Mouse (Mus musculus): ENCODE measurements around the gene Rnf135. TPM values are rescaled to one million over a fixed set of nuclear protein-coding genes. Genes with fewer than 3 reads are reported as not detected.
"Not testable (repeated sequence)": the region's sequence is repeated elsewhere in the genome, so short reads cannot be mapped to it uniquely, and the experiment has no call there.

Rnf135 gene
- polyA plus RNA-seq, 1 experiment from 2014 or later, result 10.1 TPM

GRCm38 (mm10) chr11:80168611-80169249 lies 14.9 kb upstream of the Rnf135 start:
- Histone ChIP-seq H3K4me1 (replicated peaks) (no peaks in the 10 kb centered on the region), H3K27ac (no peak overlapping the region), H3K9me3 (no peaks in the 10 kb centered on the region), H3K4me2 (replicated peaks) (no peak overlapping the region), H3K4me3 (replicated peaks) (no peak overlapping the region), H3K9ac (no peak overlapping the region), H3K27me3 (replicated peaks) (no peaks in the 10 kb centered on the region), H3K36me3 (no peaks in the 10 kb centered on the region)
- peak; percentile 62 for ATAC-seq
- 60% methylated on average over 4 of the region's 4 CpGs for WGBS

- Histone ChIP-seq H3K9ac (no peak overlapping the region), H3K27me3 (replicated peaks) (no peaks in the 10 kb centered on the region), H3K4me2 (replicated peaks) (no peak overlapping the region), H3K9me3 (no peaks in the 10 kb centered on the region), H3K4me3 (replicated peaks) (no peak overlapping the region), H3K36me3 (no peaks in the 10 kb centered on the region), H3K27ac (no peak overlapping the region), H3K4me1 (replicated peaks) (no peaks in the 10 kb centered on the region)
- ATAC-seq, result no peak
- WGBS, result 80% methylated on average over 3 of the region's 3 CpGs
Measured at GRCm38 (mm10) chr11:80169629-80170028, 14.0 kb upstream of the Rnf135 start.

DNA sequence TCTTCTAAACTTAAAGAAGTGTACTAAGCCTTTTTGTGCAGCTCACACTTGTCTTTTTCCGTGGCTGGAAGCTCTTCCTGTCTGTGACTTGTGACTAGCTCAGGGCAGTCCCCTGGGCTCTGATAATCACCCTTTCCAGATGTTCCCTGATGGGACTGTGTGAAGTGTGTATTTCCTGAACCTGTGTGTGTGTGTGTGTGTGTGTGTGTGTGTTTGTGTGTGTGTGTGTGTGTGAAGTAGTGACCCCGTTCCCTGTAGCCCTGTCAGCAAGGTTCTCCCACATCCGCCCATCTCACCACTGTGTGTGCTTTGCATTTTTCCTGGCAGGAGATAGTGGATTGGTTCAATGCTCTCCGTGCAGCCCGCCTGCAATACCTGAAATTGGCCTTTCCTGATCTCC lies 13.3 kb upstream of the Rnf135 start:
- Histone ChIP-seq H3K9me3 (no peaks in the 10 kb centered on the region), H3K9ac (no peak overlapping the region), H3K4me2 (replicated peaks) (no peak overlapping the region), H3K36me3 (no peaks in the 10 kb centered on the region), H3K4me3 (replicated peaks) (no peak overlapping the region), H3K4me1 (replicated peaks) (no peaks in the 10 kb centered on the region), H3K27ac (no peak overlapping the region), H3K27me3 (replicated peaks) (no peaks in the 10 kb centered on the region)
- 62% methylated on average over 5 of the region's 5 CpGs for WGBS
- no peak for ATAC-seq

- WGBS, result 70% methylated on average over 4 of the region's 4 CpGs
- ATAC-seq, result no peak
- Histone ChIP-seq H3K9ac (no peak overlapping the region), H3K27me3 (replicated peaks) (no peaks in the 10 kb centered on the region), H3K27ac (no peak overlapping the region), H3K9me3 (no peaks in the 10 kb centered on the region), H3K4me1 (replicated peaks) (no peaks in the 10 kb centered on the region), H3K4me2 (replicated peaks) (no peak overlapping the region), H3K4me3 (replicated peaks) (no peak overlapping the region), H3K36me3 (no peaks in the 10 kb centered on the region)
Measured at GRCm38 (mm10) chr11:80171884-80172283, 11.8 kb upstream of the Rnf135 start.

DNA sequence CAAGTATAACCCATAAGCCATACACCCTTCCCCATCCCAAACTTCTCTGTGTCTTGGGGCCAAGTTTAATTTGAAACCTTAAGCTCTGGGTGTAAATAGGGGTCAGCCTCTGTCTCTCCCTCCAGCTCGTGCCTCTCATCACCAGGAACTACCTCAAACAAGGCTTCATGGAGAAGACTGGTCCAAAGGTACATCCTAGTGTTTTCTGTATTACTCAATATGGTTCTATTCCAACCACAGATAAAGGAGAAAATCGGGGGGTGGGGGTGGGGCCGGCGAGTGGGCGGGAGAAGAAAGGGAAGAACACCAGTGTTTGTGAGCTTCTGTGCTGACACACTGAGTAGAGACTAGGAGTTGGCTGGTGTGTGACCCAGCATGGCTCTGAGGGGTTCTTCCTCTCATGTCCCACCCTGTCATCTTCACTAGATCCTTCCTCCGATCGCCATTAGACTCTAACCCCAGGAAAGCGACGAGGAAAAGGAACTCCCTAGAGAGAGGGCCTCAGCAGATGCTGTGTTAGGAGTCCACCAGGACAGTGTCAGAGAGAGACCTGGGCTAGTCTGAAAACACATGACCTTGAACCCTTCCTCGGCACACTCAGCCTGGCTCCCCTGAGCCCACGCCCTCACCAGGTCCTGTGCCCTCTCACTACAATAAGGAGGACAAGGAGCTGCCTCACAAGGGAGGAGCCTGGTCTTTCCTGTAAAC lies 9.5 kb upstream of the Rnf135 start:
- H3K9me3 ChIP-seq, result no peaks in the 10 kb centered on the region
- H3K36me3 ChIP-seq, result no peaks in the 10 kb centered on the region
- H3K4me1 ChIP-seq (replicated peaks), result no peaks in the 10 kb centered on the region
- H3K9ac ChIP-seq, result no peak overlapping the region
- H3K27me3 ChIP-seq (replicated peaks), result no peaks in the 10 kb centered on the region
- H3K4me2 ChIP-seq (replicated peaks), result no peak overlapping the region
- peak; percentile 39 for ATAC-seq
- H3K4me3 ChIP-seq (replicated peaks), result no peak overlapping the region
- H3K27ac ChIP-seq, result no peak overlapping the region
- whole genome bisulfite sequencing, result 75% methylated on average over 11 of the region's 11 CpGs

GRCm38 (mm10) chr11:80176911-80177895 lies 6.4 kb upstream of the Rnf135 start:
- no peak overlapping the region for H3K9ac ChIP-seq
- no peak overlapping the region for H3K27ac ChIP-seq
- H3K4me2 ChIP-seq (replicated peaks), result no peak overlapping the region
- no peak for ATAC-seq
- no peak overlapping the region for H3K4me3 ChIP-seq (replicated peaks)
- no peaks in the 10 kb centered on the region for H3K9me3 ChIP-seq
- H3K36me3 ChIP-seq, result no peaks in the 10 kb centered on the region
- H3K27me3 ChIP-seq (replicated peaks), result no peaks in the 10 kb centered on the region
- no peaks in the 10 kb centered on the region for H3K4me1 ChIP-seq (replicated peaks)
- WGBS, result 74% methylated on average over 11 of the region's 11 CpGs

DNA sequence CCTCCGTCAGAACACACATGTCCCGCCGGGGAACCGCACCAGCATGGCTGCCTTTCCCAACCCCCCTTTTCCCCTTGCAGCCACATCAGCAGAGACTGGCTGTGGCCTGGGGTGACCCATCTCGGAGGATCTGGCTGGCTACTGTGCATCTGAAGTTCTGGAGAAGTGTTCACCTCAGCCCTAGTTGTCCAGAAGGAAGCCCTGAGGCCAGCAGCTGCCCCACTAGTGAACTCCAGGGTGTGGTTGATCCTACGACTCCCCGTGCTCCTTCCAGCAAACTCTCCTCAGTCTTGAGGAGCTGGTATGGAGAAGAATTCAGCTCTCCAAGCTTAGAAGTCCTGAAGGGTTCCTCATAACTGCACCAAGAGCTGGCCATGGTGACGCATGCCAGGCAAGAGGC lies 5.3 kb upstream of the Rnf135 start:
- Histone ChIP-seq H3K9me3 (no peaks in the 10 kb centered on the region), H3K4me3 (replicated peaks) (no peak overlapping the region), H3K36me3 (no peaks in the 10 kb centered on the region), H3K27ac (no peak overlapping the region), H3K4me1 (replicated peaks) (no peaks in the 10 kb centered on the region), H3K4me2 (replicated peaks) (no peak overlapping the region), H3K27me3 (replicated peaks) (no peaks in the 10 kb centered on the region), H3K9ac (no peak overlapping the region)
- 83% methylated on average over 8 of the region's 8 CpGs for WGBS
- no peak for ATAC-seq

- Histone ChIP-seq H3K9me3 (no peaks in the 10 kb centered on the region), H3K9ac (no peak overlapping the region), H3K4me2 (replicated peaks) (no peak overlapping the region), H3K27ac (no peak overlapping the region), H3K27me3 (replicated peaks) (no peaks in the 10 kb centered on the region), H3K4me3 (replicated peaks) (no peak overlapping the region), H3K36me3 (no peaks in the 10 kb centered on the region), H3K4me1 (replicated peaks) (peaks cover 6% of the 10 kb centered on the region; the same call in 1 of the 2 replicates)
- 71% methylated on average over 5 of the region's 5 CpGs for WGBS
- ATAC-seq, result no peak
Measured at GRCm38 (mm10) chr11:80181021-80181749, 2.5 kb upstream of the Rnf135 start.

GRCm38 (mm10) chr11:80183054-80183704 lies 472 bp upstream of the Rnf135 start:
- WGBS, result 44% methylated on average over 12 of the region's 12 CpGs
- ATAC-seq, result peak; percentile 89
- Histone ChIP-seq H3K4me3 (replicated peaks) (peak overlapping the region; percentile 83), H3K27ac (peak overlapping the region; percentile 90), H3K4me2 (replicated peaks) (peak overlapping the region; percentile 72), H3K9ac (peak overlapping the region; percentile 87)
- not testable (repeated sequence) for H3K9me3 ChIP-seq; H3K27me3 ChIP-seq (replicated peaks); H3K36me3 ChIP-seq; H3K4me1 ChIP-seq (replicated peaks)

DNA sequence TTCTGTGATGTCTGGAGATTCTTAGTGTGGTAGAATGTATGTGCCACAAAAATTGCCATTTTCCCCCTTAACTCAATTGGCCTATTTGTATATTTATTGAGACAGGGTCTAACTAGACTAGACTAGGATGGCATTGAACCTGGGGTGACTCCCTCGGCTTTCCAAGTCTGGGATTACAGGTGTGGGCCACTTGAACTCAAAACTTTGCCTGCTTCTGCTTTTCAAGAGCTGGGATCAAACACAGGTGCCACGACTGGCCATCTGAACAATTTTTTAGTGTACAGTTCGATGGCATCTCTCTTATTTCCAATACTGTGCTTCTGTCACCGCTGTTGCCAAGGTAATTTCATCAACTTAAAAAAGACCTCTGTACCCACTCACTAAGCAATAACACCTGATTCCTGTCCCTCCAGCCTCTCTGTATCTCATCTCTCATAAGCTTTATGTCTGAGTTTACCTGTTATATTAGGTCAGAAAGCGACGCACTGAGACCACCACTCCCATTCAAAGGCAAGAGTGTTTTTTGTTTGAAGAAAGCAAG lies 950 bp downstream of the Rnf135 start:
- 87% methylated on average over 6 of the region's 6 CpGs for WGBS
- ATAC-seq, result no peak
- peak overlapping the region; percentile 90; the same call in 1 of the 2 replicates for H3K27ac ChIP-seq
- H3K36me3 ChIP-seq, result no peaks in the 10 kb centered on the region
- peak overlapping the region; percentile 72 for H3K4me2 ChIP-seq (replicated peaks)
- H3K4me3 ChIP-seq (replicated peaks), result peak overlapping the region; percentile 83
- H3K27me3 ChIP-seq (replicated peaks), result no peaks in the 10 kb centered on the region
- no peaks in the 10 kb centered on the region for H3K9me3 ChIP-seq
- peak overlapping the region; percentile 87; the same call in 1 of the 2 replicates for H3K9ac ChIP-seq
- peaks cover 6% of the 10 kb centered on the region; the same call in 1 of the 2 replicates for H3K4me1 ChIP-seq (replicated peaks)

DNA sequence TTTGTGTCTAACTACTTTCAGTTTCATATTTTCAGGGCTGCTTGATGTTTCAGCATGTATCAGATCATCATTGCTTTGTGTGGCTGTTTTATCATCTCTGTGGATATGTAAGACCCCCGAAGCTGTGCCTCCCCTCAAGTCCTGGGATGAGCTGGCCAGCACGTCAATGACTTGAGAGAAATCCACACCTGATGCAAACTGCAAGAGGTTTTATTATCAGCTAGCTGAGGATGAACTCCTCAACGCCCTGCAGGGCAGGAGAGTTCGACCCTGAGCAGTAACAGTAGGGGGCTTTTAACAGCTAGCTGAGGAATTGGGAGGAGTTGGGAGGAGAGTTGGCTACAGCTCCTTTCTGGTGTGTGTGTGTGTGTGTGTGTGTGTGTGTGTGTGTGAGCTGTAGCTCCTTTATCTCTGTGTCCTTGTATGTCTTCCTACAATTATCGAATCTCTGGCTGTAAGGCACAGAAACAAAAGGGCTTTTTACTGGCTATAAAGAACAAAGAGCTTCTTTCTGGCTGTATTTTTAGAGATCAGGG lies 1.9 kb downstream of the Rnf135 start:
- ATAC-seq; H3K27ac ChIP-seq; H3K9ac ChIP-seq; H3K27me3 ChIP-seq (replicated peaks); H3K4me2 ChIP-seq (replicated peaks); H3K9me3 ChIP-seq; H3K36me3 ChIP-seq; H3K4me1 ChIP-seq (replicated peaks); H3K4me3 ChIP-seq (replicated peaks): not testable (repeated sequence)
- 59% methylated on average over 5 of the region's 5 CpGs for WGBS

All from intestine, embryonic 15.5 days (tissue).